Mouse (Mus musculus) urinary bladder, postnatal 25 days (tissue): ENCODE results near the gene Luc7l.

Experiments used
- DNase-seq: peaks from one replicate; pipeline ENCODE4 v3.0.0; 2022; ENCODE audit warnings: low spot score

Gene Luc7l

GRCm38 (mm10) chr17:26252539-26253251 lies at the start of gene Luc7l:
TSS of gene Luc7l (plus strand) at chr17:26252896.
- peak; percentile 84 for DNase-seq

- peak; percentile 39 for DNase-seq
These were observed 49.3 kb upstream of the Luc7l start for GRCm38 (mm10) chr17:26203321-26203811.

- no peak for DNase-seq
These were observed 47.9 kb upstream of the Luc7l start for GRCm38 (mm10) chr17:26204766-26205165.

GRCm38 (mm10) chr17:26206392-26206791 lies 46.3 kb upstream of the Luc7l start:
- DNase-seq = no peak

- DNase-seq = no peak
These were observed 45.0 kb upstream of the Luc7l start, which contains the start of gene Arhgdig for GRCm38 (mm10) chr17:26207686-26208085. TSS of gene Arhgdig (minus strand) at chr17:26207786.

GRCm38 (mm10) chr17:26212241-26212640 lies 40.5 kb upstream of the Luc7l start:
- no peak for DNase-seq

- no peak for DNase-seq
These were observed 40.0 kb upstream of the Luc7l start for GRCm38 (mm10) chr17:26212681-26213080.

- DNase-seq = no peak
These were observed 31.2 kb upstream of the Luc7l start for GRCm38 (mm10) chr17:26221508-26221907.

GRCm38 (mm10) chr17:26225150-26225549 lies 27.5 kb upstream of the Luc7l start:
- DNase-seq = no peak

- no peak for DNase-seq
These were observed 22.9 kb upstream of the Luc7l start for GRCm38 (mm10) chr17:26229776-26230175.

GRCm38 (mm10) chr17:26231156-26231555 lies 21.5 kb upstream of the Luc7l start:
- DNase-seq = no peak

- no peak for DNase-seq
These were observed 19.8 kb upstream of the Luc7l start for GRCm38 (mm10) chr17:26232863-26233262.

GRCm38 (mm10) chr17:26234386-26234785 lies 18.3 kb upstream of the Luc7l start:
- no peak for DNase-seq

GRCm38 (mm10) chr17:26235077-26235815 lies 17.4 kb upstream of the Luc7l start:
- DNase-seq = no peak

GRCm38 (mm10) chr17:26237667-26238066 lies 15.0 kb upstream of the Luc7l start:
- DNase-seq = no peak

GRCm38 (mm10) chr17:26239551-26239950 lies 13.1 kb upstream of the Luc7l start:
- DNase-seq = no peak

- no peak for DNase-seq
These were observed 12.4 kb upstream of the Luc7l start for GRCm38 (mm10) chr17:26240120-26240790.

GRCm38 (mm10) chr17:26240990-26241389 lies 11.7 kb upstream of the Luc7l start:
- DNase-seq = no peak

- peak; percentile 60 for DNase-seq
These were observed 9.1 kb upstream of the Luc7l start for GRCm38 (mm10) chr17:26243471-26244100.

- peak; percentile 90 for DNase-seq
These were observed 8.4 kb upstream of the Luc7l start, which contains the start of gene Fam234a for GRCm38 (mm10) chr17:26244101-26244841. TSS of gene Fam234a (minus strand) at chr17:26244242.

GRCm38 (mm10) chr17:26251886-26252538 lies 684 bp upstream of the Luc7l start:
- no peak for DNase-seq
